Mouse (Mus musculus) neural tube, embryonic 13.5 days (tissue): Measurements from ENCODE around the gene Skor1. TPM values are rescaled to one million over a fixed set of nuclear protein-coding genes. Genes with fewer than 3 reads are reported as not detected.
A peak's percentile ranks its signal among the peaks of the same experiment; 100 is the strongest.

Experiments used
- ATAC-seq: fragments of 200-750 bp; cut with Nextera tagmentation; 2 replicates; pipeline ENCODE4 v1.8.0; 2017; ENCODE audit warnings: low read depth, mild to moderate bottlenecking, moderate TSS enrichment, moderate library complexity
- H3K27ac ChIP-seq: fragments of 300-500 bp; sonication (generic); replicated peaks from 2 replicates; pipeline ENCODE4 v1.5.1; 2015; ENCODE audit warnings: moderate library complexity, mild to moderate bottlenecking, inconsistent platforms
- H3K27me3 ChIP-seq: fragments of 300-500 bp; sonication (generic); 2 replicates; pipeline ENCODE4 v1.6.1; 2015; ENCODE audit warnings: mild to moderate bottlenecking, inconsistent platforms
- H3K36me3 ChIP-seq: fragments of 300-500 bp; sonication (generic); 2 replicates; pipeline ENCODE4 v1.6.1; 2015; ENCODE audit warnings: mild to moderate bottlenecking, inconsistent platforms
- H3K4me1 ChIP-seq: fragments of 300-500 bp; sonication (generic); replicated peaks from 2 replicates; pipeline ENCODE4 v1.6.1; 2015; ENCODE audit warnings: inconsistent platforms
- H3K4me2 ChIP-seq: fragments of 300-500 bp; sonication (generic); 2 replicates; pipeline ENCODE4 v1.6.1; 2015; ENCODE audit warnings: inconsistent platforms, mild to moderate bottlenecking, moderate library complexity
- H3K4me3 ChIP-seq: fragments of 300-500 bp; sonication (generic); 2 replicates; pipeline ENCODE4 v1.5.1; 2015; ENCODE audit warnings: mild to moderate bottlenecking, inconsistent platforms
- H3K9ac ChIP-seq: fragments of 300-500 bp; sonication (generic); 2 replicates; pipeline ENCODE4 v1.6.1; 2015; ENCODE audit warnings: moderate library complexity, mild to moderate bottlenecking, inconsistent platforms
- H3K9me3 ChIP-seq: fragments of 300-500 bp; sonication (generic); 2 replicates; pipeline ENCODE4 v1.6.1; 2016; ENCODE audit warnings: inconsistent platforms
- WGBS: fragments of 180-500 bp; shearing (Covaris S2); methylation state at CpG from one replicate; pipeline ENCODE4 v1.1.7; 2015; 5-methylcytosine and 5-hydroxymethylcytosine counted together
- polyA plus RNA-seq: library from polyadenylated mRNA; unstranded; fragments of >200 nt; fragmentation: Nextera tagmentation; extraction: Ambion mirVana; gene quantifications from 2 replicates; pipeline ENCODE4 v1.2.1, GENCODE M21; 2015

Gene Skor1
- polyA plus RNA-seq, 1 experiment from 2014 or later = 25.4 TPM

DNA sequence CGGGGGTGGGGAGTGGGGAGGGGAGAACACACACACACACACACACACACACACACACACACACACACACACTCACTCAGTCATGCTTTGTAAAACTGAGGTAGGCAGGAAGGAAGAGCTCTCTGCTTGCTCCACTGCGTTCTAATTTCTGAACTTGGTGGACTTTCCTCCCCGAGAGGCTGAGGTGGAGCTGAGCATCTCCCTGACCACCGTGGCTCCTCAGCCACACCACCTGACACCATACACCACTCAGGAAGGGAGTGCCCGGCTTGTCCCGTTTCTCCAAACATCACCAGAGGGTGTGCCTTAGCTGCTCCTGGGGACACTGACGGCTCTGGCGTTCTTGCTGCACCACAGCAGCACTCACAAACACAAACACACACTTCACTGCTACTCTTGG, 29.5 kb upstream of the Skor1 start:
- Histone ChIP-seq H3K4me3 (no peak overlapping the region), H3K27me3 (0 out of 2 replicates have a peak, but pooled peaks cover 4% of the 10 kb centered on the region)

DNA sequence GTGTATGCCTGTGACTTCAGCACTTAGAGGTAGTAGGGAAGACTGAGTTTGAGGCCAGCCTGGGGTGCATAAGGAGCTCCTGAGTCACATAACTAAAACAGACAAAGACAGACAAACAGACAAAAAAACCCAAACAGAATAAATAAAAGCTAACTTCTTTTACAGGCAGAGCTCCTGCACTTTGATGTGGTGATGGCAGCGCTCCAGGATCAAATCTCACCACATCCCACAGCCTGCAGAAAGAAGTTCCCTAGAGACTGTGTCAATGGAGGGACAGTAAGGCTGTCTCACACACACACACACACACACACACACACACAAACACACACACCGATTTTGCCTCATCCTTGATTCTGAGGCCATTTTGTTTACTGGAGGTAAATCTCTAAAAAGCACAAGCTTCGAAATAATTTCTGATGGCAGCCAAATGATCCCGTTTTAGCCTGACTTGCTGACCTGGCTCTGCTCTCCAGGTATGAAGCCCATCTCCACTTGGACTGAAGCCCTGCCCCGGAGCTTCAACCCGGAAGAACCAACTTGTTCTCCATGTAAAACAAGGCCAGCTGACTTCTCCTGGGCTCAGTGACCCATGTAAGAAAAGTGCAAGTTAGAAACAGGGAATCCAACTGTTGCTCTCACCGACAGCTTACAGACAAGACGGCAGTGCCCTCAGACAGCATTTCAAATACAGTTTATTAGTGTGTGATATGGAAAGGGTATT, 25.4 kb upstream of the Skor1 start:
- no peak for ATAC-seq
- H3K4me1 ChIP-seq = peaks cover 16% of the 10 kb centered on the region
- no peak overlapping the region for H3K4me2 ChIP-seq
- no peaks in the 10 kb centered on the region for H3K36me3 ChIP-seq
- no peak overlapping the region for H3K9ac ChIP-seq
- no peaks in the 10 kb centered on the region for H3K9me3 ChIP-seq
- H3K4me3 ChIP-seq = no peak overlapping the region
- no peak overlapping the region for H3K27ac ChIP-seq
- WGBS = 81% methylated on average over 8 of the region's 8 CpGs
- H3K27me3 ChIP-seq = no peaks in the 10 kb centered on the region

More for the DNA sequence above, 29.5 kb upstream of the Skor1 start:
- Histone ChIP-seq H3K4me1 (peaks cover 42% of the 10 kb centered on the region), H3K36me3 (0 out of 2 replicates have a peak, but pooled peaks cover 6% of the 10 kb centered on the region), H3K9me3 (no peaks in the 10 kb centered on the region), H3K4me2 (no peak overlapping the region), H3K27ac (no peak overlapping the region), H3K9ac (no peak overlapping the region)
- no peak for ATAC-seq
- WGBS = 89% methylated on average over 8 of the region's 8 CpGs

DNA sequence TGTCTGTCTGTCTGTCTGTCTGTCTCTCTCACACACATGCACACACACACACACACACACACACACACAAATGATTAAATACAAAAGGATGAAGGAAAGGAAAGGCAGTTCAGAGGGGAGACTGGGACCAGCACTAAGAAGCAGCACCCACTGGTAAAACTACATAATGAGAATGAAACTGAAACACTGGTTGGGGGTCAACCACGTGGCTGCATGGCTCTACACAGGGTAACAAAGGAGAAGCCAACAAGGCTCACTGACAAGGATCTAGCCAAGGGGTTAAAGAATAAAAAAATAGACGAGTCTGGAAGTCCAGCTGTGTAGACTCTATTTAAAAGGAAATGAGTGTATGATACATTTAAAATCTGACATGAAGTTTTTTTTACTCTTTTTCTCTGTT, 23.2 kb upstream of the Skor1 start:
- Histone ChIP-seq H3K27ac (no peak overlapping the region), H3K4me2 (no peak overlapping the region), H3K9ac (no peak overlapping the region), H3K36me3 (no peaks in the 10 kb centered on the region), H3K4me1 (peaks cover 9% of the 10 kb centered on the region), H3K27me3 (no peaks in the 10 kb centered on the region), H3K9me3 (no peaks in the 10 kb centered on the region), H3K4me3 (no peak overlapping the region)
- 54% methylated on average over 2 of the region's 2 CpGs for WGBS
- no peak for ATAC-seq

DNA sequence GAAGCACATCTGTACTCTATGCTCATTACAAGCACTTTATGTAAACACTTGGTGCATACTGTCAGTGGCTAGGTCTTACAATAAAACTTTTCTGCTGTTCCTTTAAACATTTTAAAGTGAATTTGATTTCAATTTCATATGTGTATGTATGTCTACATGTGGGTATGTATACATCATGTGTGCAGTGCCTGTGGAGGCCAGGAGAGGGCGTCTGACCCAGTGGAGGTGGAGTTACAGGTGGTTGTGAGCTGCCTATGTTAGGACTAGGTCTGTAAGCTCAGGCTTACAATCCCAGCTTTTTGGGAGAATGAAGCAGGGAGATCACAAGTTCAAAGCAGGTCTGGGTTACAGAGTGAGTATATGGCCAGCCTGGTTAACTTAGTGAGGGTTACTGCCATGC, 20.4 kb upstream of the Skor1 start:
- Histone ChIP-seq H3K36me3 (no peaks in the 10 kb centered on the region), H3K9me3 (no peaks in the 10 kb centered on the region), H3K4me2 (no peak overlapping the region), H3K27ac (no peak overlapping the region), H3K4me1 (peaks cover 7% of the 10 kb centered on the region; the same call in 1 of the 2 replicates), H3K4me3 (no peak overlapping the region), H3K9ac (no peak overlapping the region), H3K27me3 (no peaks in the 10 kb centered on the region)
- no peak for ATAC-seq
- 98% methylated on average over 1 of the region's 1 CpGs for WGBS

DNA sequence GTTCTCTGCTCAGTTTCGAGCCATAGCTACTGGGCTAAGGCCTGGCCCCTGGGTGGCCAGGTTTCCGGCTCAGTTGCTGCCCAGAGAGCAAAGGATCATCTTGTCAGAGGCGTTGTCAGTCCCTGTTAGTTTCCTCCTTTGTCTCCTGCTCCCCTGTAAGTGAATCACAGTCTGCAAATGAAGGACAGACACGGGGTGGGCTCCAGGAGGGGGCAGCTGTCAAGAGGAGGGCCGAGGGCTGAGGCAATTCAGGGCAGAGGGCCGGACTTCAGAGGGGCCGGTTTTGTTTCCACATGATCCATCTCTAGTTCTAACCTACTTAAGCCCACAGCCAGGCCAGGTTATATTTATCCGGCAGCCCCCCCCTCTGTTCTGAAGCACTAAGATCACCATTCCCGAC, 16.3 kb upstream of the Skor1 start:
- Histone ChIP-seq H3K27ac (no peak overlapping the region), H3K27me3 (0 out of 2 replicates have a peak, but pooled peaks cover 4% of the 10 kb centered on the region), H3K36me3 (peaks cover 6% of the 10 kb centered on the region; the same call in 1 of the 2 replicates), H3K9ac (no peak overlapping the region), H3K4me1 (peaks cover 7% of the 10 kb centered on the region; the same call in 1 of the 2 replicates), H3K9me3 (no peaks in the 10 kb centered on the region), H3K4me2 (no peak overlapping the region), H3K4me3 (no peak overlapping the region)
- ATAC-seq = no peak
- WGBS = 24% methylated on average over 9 of the region's 9 CpGs

DNA sequence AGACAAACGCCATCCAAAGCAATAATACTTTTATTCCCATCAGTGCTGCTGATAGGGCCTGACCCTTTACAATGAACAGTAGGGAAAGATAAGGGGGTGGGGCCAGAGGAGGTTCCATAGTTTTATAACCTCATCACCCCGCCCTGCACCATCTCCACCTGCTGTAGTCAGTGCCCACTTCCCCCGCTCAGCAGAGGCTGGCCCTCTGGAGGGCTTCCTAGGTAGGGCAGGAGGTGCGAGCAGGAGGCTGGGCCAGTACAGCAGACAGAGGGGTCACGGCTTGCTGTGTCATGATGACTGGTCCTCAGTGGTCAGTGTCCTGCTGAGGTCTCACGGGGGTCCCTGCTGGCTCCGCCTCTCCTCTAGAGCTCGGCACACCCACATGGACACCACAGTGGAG, 15.0 kb upstream of the Skor1 start:
- Histone ChIP-seq H3K27ac (no peak overlapping the region), H3K9ac (no peak overlapping the region), H3K36me3 (peaks cover 6% of the 10 kb centered on the region; the same call in 1 of the 2 replicates), H3K4me1 (peaks cover 7% of the 10 kb centered on the region; the same call in 1 of the 2 replicates), H3K4me2 (no peak overlapping the region), H3K9me3 (no peaks in the 10 kb centered on the region), H3K27me3 (peaks cover 16% of the 10 kb centered on the region; the same call in 1 of the 2 replicates), H3K4me3 (no peak overlapping the region)
- WGBS = 64% methylated on average over 8 of the region's 8 CpGs
- no peak for ATAC-seq

DNA sequence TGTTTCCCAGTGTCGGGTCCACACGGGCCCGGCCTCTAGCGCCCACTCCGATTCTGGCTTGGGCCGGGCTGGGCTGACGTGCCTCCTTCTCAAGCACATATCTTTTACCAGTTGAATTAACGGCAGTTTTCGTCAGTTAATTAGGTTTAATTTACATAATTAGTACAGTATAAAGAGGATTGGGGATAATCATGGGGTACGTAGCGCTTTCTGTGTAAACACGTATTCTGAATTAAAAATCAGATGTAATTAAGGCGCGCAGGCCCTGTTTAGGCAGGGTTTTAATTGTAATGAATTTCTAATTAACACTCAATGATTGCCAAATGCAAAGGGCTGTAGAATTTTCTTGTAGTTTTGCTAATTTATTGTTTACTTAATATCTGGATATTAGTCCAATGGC, 3.2 kb upstream of the Skor1 start:
- peak overlapping the region; percentile 93; the same call in 1 of the 2 replicates for H3K27ac ChIP-seq
- no peak overlapping the region; the same call in 1 of the 2 replicates for H3K9ac ChIP-seq
- no peaks in the 10 kb centered on the region for H3K36me3 ChIP-seq
- 16% methylated on average over 14 of the region's 14 CpGs for WGBS
- H3K4me3 ChIP-seq = peak overlapping the region; percentile 12
- H3K4me1 ChIP-seq = peaks cover 53% of the 10 kb centered on the region
- peaks cover 89% of the 10 kb centered on the region for H3K27me3 ChIP-seq
- H3K4me2 ChIP-seq = peak overlapping the region; percentile 61
- H3K9me3 ChIP-seq = no peaks in the 10 kb centered on the region
- ATAC-seq = peak; percentile 11; the same call in 1 of the 2 replicates

DNA sequence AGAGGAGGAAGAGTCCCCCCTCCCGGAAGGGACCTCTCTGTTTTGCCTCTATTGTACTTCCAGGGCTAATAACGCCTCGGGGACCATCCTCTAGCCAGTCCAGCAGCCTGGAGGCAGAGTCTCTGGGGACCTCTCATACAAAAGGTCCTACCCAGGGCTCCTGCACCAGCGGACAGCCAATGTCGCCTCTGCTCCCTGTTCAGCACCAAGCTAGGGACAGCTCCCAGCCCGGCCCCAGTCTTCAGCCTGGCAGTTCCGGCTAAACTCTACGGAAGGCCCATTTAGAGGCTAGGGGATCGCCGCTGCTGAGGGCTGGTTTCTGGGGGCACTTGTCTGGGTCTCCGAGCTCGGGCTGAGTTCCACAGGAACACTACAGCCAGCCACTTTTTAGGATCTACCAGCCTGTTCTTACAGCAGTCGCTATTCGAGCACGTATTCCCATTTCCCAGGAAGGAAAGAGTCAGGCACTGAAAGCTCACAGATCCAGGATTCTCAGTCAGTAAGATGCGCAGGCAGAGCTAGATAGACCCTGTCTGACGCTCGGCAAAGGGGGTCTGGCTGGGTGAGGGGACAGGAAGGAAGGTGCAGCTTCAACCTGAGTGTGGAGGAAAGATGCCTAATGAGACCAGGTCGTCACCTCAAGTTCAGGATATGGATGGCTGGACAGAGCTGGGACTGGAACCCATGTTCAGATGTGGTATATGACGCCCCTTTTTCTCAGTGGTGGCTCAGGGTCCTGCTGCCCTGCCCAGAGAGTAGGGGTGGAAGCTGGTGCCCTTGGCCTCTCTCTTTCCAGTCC, 2.5 kb upstream of the Skor1 start:
- Histone ChIP-seq H3K4me2 (peak overlapping the region; percentile 61), H3K9me3 (no peaks in the 10 kb centered on the region), H3K27me3 (peaks cover 91% of the 10 kb centered on the region), H3K27ac (peak overlapping the region; percentile 93), H3K36me3 (no peaks in the 10 kb centered on the region), H3K4me1 (peaks cover 60% of the 10 kb centered on the region), H3K4me3 (peak overlapping the region; percentile 51), H3K9ac (peak overlapping the region; percentile 74)
- peak; percentile 25; the same call in 1 of the 2 replicates for ATAC-seq
- 1% methylated on average over 20 of the region's 20 CpGs for WGBS

DNA sequence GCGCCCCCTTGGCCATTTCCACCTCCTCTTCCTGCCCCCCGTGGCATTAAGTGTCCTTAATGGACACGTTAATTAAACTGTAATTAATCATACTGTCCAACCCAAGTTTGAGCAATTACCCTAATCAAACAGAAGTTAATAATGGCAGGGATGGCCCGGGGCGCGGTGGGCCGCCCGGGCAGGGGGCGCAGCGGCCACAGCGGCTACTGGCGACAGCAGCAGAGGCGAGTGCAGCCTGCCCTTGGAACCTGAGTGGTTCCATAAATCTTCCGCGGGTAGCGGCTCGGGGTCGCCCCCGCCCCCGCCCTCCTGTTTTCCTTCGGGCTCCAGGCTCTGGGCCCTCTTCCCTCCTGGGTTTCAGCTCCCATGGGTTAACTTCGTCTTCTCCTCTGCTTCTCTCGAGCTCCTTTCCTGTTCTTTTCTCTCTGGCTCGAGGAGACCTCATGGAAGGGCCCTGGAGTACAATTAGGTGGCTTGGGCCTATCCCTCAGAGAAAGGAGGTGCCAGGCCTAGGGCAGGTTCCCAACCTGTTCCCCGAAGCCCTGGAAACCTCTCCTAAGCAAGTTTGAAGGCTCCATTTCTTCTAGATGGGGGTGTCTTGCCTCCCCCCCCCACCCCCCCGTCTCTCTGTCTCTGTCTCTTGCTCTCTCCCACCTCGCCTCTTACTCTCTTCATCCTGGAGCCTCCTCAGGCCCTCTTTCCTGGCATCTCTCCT, 1.5 kb upstream of the Skor1 start:
- no peak for ATAC-seq

DNA sequence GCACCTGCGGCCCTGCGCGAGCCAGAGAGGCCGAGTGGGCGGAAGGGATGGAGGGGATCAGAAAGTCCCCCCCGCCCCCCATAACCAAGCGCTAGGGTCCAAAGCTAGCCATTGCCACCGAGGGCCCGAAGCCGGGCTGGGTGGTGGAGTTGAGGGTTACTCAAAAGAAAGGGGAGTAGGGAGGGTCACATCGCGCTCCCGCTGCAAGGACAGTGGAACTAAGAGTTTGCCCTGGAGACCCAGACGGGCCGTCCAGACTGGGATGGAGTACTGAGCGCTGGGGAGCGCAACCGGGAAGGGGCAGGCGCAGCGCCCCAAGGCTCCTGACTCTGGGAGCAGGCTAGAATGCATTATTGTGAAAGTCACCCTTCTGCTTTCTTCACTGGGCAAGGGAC, 608 bp upstream of the Skor1 start:
- Histone ChIP-seq H3K9me3 (no peaks in the 10 kb centered on the region), H3K27ac (peak overlapping the region; percentile 93), H3K27me3 (peaks cover 98% of the 10 kb centered on the region), H3K4me1 (peaks cover 77% of the 10 kb centered on the region), H3K36me3 (no peaks in the 10 kb centered on the region), H3K4me2 (peak overlapping the region; percentile 61), H3K4me3 (peak overlapping the region; percentile 51), H3K9ac (peak overlapping the region; percentile 74)
- no peak for ATAC-seq
- WGBS = 2% methylated on average over 20 of the region's 20 CpGs

More for the DNA sequence above, 1.5 kb upstream of the Skor1 start:
- Histone ChIP-seq H3K36me3 (no peaks in the 10 kb centered on the region), H3K4me1 (peaks cover 70% of the 10 kb centered on the region), H3K4me2 (peak overlapping the region; percentile 61), H3K9me3 (no peaks in the 10 kb centered on the region), H3K27ac (peak overlapping the region; percentile 93), H3K27me3 (peaks cover 96% of the 10 kb centered on the region), H3K4me3 (peak overlapping the region; percentile 51), H3K9ac (peak overlapping the region; percentile 74)
- 1% methylated on average over 27 of the region's 27 CpGs for WGBS

DNA sequence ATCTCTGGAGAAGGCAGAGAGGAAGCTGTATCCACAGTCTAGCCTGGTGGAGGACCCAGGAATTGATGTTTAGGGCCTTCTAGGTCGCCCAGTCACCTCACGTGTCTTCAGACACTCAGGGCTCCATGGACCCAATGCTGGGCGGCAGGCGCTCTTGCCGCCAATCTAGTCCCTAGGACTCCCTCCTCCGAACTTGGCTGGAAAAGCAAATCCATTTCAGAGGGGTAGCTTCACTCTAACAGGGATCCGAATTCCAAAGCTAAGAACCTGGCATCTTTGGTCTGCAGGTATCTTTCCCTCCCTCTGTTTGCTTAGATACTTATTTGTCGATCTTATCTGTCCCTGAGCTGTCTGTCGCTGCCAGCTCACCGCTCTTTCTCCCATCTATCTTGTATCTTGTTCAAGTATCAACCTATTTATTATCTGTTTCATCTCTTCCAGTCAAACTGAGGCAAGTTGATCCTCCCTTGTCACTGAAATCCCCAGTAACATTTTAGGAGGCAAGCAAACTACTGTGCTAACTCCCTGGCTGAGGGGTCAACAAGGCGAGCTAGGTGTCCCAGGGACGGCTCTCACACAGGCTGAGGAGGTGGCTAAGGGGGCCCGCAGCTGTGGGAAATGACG, 863 bp downstream of the Skor1 start:
- H3K9ac ChIP-seq = peak overlapping the region; percentile 74
- no peaks in the 10 kb centered on the region for H3K36me3 ChIP-seq
- ATAC-seq = no peak
- H3K4me2 ChIP-seq = peak overlapping the region; percentile 61
- peaks cover 99% of the 10 kb centered on the region for H3K27me3 ChIP-seq
- peak overlapping the region; percentile 51 for H3K4me3 ChIP-seq
- under 1% methylated on average over 14 of the region's 14 CpGs for WGBS
- H3K4me1 ChIP-seq = peaks cover 89% of the 10 kb centered on the region
- peak overlapping the region; percentile 93 for H3K27ac ChIP-seq
- H3K9me3 ChIP-seq = no peaks in the 10 kb centered on the region
